Mouse (Mus musculus) C2C12 (cell line): ENCODE measurements at regions not wholly inside any gene's neighbourhood (a gene's known extent, or its start where the extent isn't known, plus 50 kb on each side); places are given as distances from the start of the nearest gene placed in this dataset.

ENCODE experiments used
- CEBPB ChIP-seq: IDR thresholded peaks from one replicate; pipeline ENCODE4 v1.6.1; 2011; ENCODE audit warnings: low read depth, mild to moderate bottlenecking, control low read depth, moderate library complexity
- CTCF ChIP-seq: IDR thresholded peaks from one replicate; pipeline ENCODE4 v1.5.1; 2011; ENCODE audit not compliant: control insufficient read depth, insufficient read depth, insufficient read length
- FOSL1 ChIP-seq: IDR thresholded peaks from one replicate; pipeline ENCODE4 v1.8.0; 2011; ENCODE audit warnings: mild to moderate bottlenecking, low read length; ENCODE audit not compliant: poor library complexity, insufficient read depth, severe bottlenecking
- MYOD1 ChIP-seq: IDR thresholded peaks from one replicate; pipeline ENCODE4 v1.6.1; 2011; ENCODE audit warnings: low read depth; ENCODE audit not compliant: control insufficient read depth, insufficient read length
- MYOG ChIP-seq: IDR thresholded peaks from one replicate; pipeline ENCODE4 v1.6.1; 2011; ENCODE audit not compliant: control insufficient read depth, insufficient read length; ENCODE audit errors: extremely low read depth

DNA sequence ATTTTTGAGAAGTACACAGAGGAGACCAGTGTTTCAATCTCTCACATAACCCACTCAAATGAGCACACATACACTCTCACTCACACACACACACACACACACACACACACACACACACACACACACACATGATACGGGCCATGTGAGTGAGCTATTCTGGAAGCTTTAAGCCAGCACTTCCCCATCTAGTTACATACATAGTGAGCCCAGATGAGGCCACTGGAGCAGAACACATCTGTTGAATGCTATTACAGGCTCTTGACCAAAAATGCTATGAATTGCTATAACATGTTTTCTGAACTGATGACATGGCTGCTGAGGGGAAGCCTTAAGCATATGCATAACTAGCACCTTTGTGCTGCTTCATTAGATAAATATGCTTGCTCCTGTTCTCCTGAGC lies 373.9 kb downstream of the Rfpl4b start:
- TF ChIP-seq CTCF (no peak), MYOG (no peak), FOSL1 (no peak), CEBPB (no peak), MYOD1 (no peak)
